Mouse (Mus musculus) forebrain, embryonic 16.5 days (tissue): Measurements from ENCODE around the gene Polm. TPM values are rescaled to one million over a fixed set of nuclear protein-coding genes. Genes with fewer than 3 reads are reported as not detected.

ENCODE experiments used
- ATAC-seq: fragments of 200-750 bp; cut with Nextera tagmentation; 2 replicates; pipeline ENCODE4 v1.8.0; 2017; ENCODE audit warnings: mild to moderate bottlenecking, moderate library complexity
- H3K27ac ChIP-seq: fragments of 300-500 bp; sonication (generic); 2 replicates; pipeline ENCODE4 v1.5.1; 2014; ENCODE audit warnings: low read length, control low read depth
- H3K27me3 ChIP-seq: fragments of 300-500 bp; sonication (generic); replicated peaks from 2 replicates; pipeline ENCODE4 v1.6.1; 2014; ENCODE audit warnings: low read length; ENCODE audit not compliant: control insufficient read depth, insufficient read depth
- H3K36me3 ChIP-seq: fragments of 300-500 bp; sonication (generic); 2 replicates; pipeline ENCODE4 v1.6.1; 2014; ENCODE audit not compliant: control insufficient read depth, insufficient read depth
- H3K4me1 ChIP-seq: fragments of 300-500 bp; sonication (generic); replicated peaks from 2 replicates; pipeline ENCODE4 v1.6.1; 2014; ENCODE audit warnings: low read length; ENCODE audit not compliant: control insufficient read depth, insufficient read depth
- H3K4me2 ChIP-seq: fragments of 300-500 bp; sonication (generic); 2 replicates; pipeline ENCODE4 v1.6.1; 2014; ENCODE audit warnings: mild to moderate bottlenecking, low read length, control low read depth
- H3K4me3 ChIP-seq: fragments of 300-500 bp; sonication (generic); replicated peaks from 2 replicates; pipeline ENCODE4 v1.5.1; 2014; ENCODE audit warnings: mild to moderate bottlenecking, low read length, control low read depth
- H3K9ac ChIP-seq: fragments of 300-500 bp; sonication (generic); replicated peaks from 2 replicates; pipeline ENCODE4 v1.6.1; 2014; ENCODE audit warnings: low read depth, low read length, control low read depth
- H3K9me3 ChIP-seq: fragments of 300-500 bp; sonication (generic); 2 replicates; pipeline ENCODE4 v1.6.1; 2016; ENCODE audit warnings: low read length; ENCODE audit not compliant: control insufficient read depth
- WGBS: fragments of 180-500 bp; shearing (Covaris S2); extraction: QIAGEN DNeasy Blood & Tissue Kit; methylation state at CpG from one replicate; pipeline ENCODE4 v1.1.7; 2014; 5-methylcytosine and 5-hydroxymethylcytosine counted together
- polyA plus RNA-seq: library from polyadenylated mRNA; unstranded; fragments of >200 nt; fragmentation: Nextera tagmentation; extraction: Ambion mirVana; gene quantifications from 2 replicates; pipeline ENCODE4 v1.2.1, GENCODE M21; 2015

The Polm gene
- 8.7 and 8.8 TPM in 2 replicates for polyA plus RNA-seq

- Histone ChIP-seq H3K27me3 (no peaks in the 10 kb centered on the region), H3K4me2 (peak within 1 kb of the TSS; percentile 72), H3K27ac (peak within 1 kb of the TSS; percentile 77), H3K9me3 (no peaks in the 10 kb centered on the region), H3K9ac (peak within 1 kb of the TSS; percentile 71), H3K4me3 (peak within 1 kb of the TSS; percentile 64), H3K4me1 (peaks cover 5% of the 10 kb centered on the region; the same call in 1 of the 2 replicates), H3K36me3 (no peaks in the 10 kb centered on the region)
- peak; percentile 95 for ATAC-seq
- WGBS: under 1% methylated on average over 63 of the region's 63 CpGs
Observed at GRCm38 (mm10) chr11:5837251-5838246, at the start of gene Polm. Gene Polm, minus strand, starts transcription at chr11:5838016.

GRCm38 (mm10) chr11:5887250-5887649 is 49.4 kb upstream of the Polm start:
- Histone ChIP-seq H3K36me3 (no peaks in the 10 kb centered on the region), H3K4me2 (no peak overlapping the region)

GRCm38 (mm10) chr11:5886187-5886586 is 48.4 kb upstream of the Polm start:
- peak; percentile 50 for ATAC-seq
- Histone ChIP-seq H3K9ac (no peak overlapping the region), H3K27me3 (no peaks in the 10 kb centered on the region), H3K4me2 (no peak overlapping the region), H3K9me3 (no peaks in the 10 kb centered on the region), H3K4me3 (no peak overlapping the region), H3K27ac (no peak overlapping the region), H3K4me1 (peaks cover 10% of the 10 kb centered on the region), H3K36me3 (no peaks in the 10 kb centered on the region)
- 19% methylated on average over 9 of the region's 9 CpGs for WGBS

More at GRCm38 (mm10) chr11:5887250-5887649, 49.4 kb upstream of the Polm start:
- WGBS: 11% methylated on average over 5 of the region's 5 CpGs
- Histone ChIP-seq H3K9me3 (no peaks in the 10 kb centered on the region), H3K27ac (no peak overlapping the region), H3K27me3 (no peaks in the 10 kb centered on the region), H3K4me1 (peaks cover 10% of the 10 kb centered on the region), H3K9ac (no peak overlapping the region), H3K4me3 (no peak overlapping the region)
- ATAC-seq: 0 out of 2 replicates have a peak, but pooled peaks have one; percentile 7

GRCm38 (mm10) chr11:5882518-5882917 is 44.7 kb upstream of the Polm start:
- Histone ChIP-seq H3K4me2 (no peak overlapping the region), H3K36me3 (no peaks in the 10 kb centered on the region), H3K27ac (no peak overlapping the region), H3K9ac (no peak overlapping the region), H3K27me3 (no peaks in the 10 kb centered on the region), H3K9me3 (no peaks in the 10 kb centered on the region), H3K4me1 (peaks cover 17% of the 10 kb centered on the region), H3K4me3 (no peak overlapping the region)
- ATAC-seq: no peak
- 80% methylated on average over 8 of the region's 8 CpGs for WGBS

- H3K4me1 ChIP-seq: peaks cover 22% of the 10 kb centered on the region
- H3K27ac ChIP-seq: no peak overlapping the region
- ATAC-seq: no peak
- H3K4me2 ChIP-seq: no peak overlapping the region
- no peaks in the 10 kb centered on the region for H3K27me3 ChIP-seq
- 54% methylated on average over 5 of the region's 5 CpGs for WGBS
- no peak overlapping the region for H3K9ac ChIP-seq
- no peak overlapping the region for H3K4me3 ChIP-seq
- no peaks in the 10 kb centered on the region for H3K9me3 ChIP-seq
- H3K36me3 ChIP-seq: no peaks in the 10 kb centered on the region
Observed at GRCm38 (mm10) chr11:5879905-5880304, 42.1 kb upstream of the Polm start.

GRCm38 (mm10) chr11:5878661-5879060 is 40.8 kb upstream of the Polm start:
- Histone ChIP-seq H3K27me3 (no peaks in the 10 kb centered on the region), H3K4me1 (peaks cover 22% of the 10 kb centered on the region), H3K4me2 (peak overlapping the region; percentile 79), H3K9me3 (no peaks in the 10 kb centered on the region), H3K27ac (peak overlapping the region; percentile 90), H3K4me3 (peak overlapping the region; percentile 78), H3K36me3 (peaks cover 2% of the 10 kb centered on the region; the same call in 1 of the 2 replicates), H3K9ac (peak overlapping the region; percentile 68)
- no peak for ATAC-seq
- 31% methylated on average over 8 of the region's 8 CpGs for WGBS

- ATAC-seq: peak; percentile 99
- peak within 1 kb of the TSS; percentile 90 for H3K27ac ChIP-seq
- peak within 1 kb of the TSS; percentile 79 for H3K4me2 ChIP-seq
- no peaks in the 10 kb centered on the region for H3K27me3 ChIP-seq
- WGBS: under 1% methylated on average over 52 of the region's 52 CpGs
- H3K9me3 ChIP-seq: no peaks in the 10 kb centered on the region
- H3K4me3 ChIP-seq: peak within 1 kb of the TSS; percentile 78
- H3K4me1 ChIP-seq: peaks cover 22% of the 10 kb centered on the region
- H3K36me3 ChIP-seq: peaks cover 5% of the 10 kb centered on the region; the same call in 1 of the 2 replicates
- H3K9ac ChIP-seq: peak within 1 kb of the TSS; percentile 68
Observed at GRCm38 (mm10) chr11:5877921-5878526, 40.2 kb upstream of the Polm start, which contains the start of gene Pold2. Gene Pold2, minus strand, starts transcription at chr11:5878292.

GRCm38 (mm10) chr11:5877421-5877820 is 39.6 kb upstream of the Polm start:
- peaks cover 8% of the 10 kb centered on the region for H3K36me3 ChIP-seq
- no peak overlapping the region for H3K27ac ChIP-seq
- H3K4me3 ChIP-seq: peak overlapping the region; percentile 78
- peaks cover 22% of the 10 kb centered on the region for H3K4me1 ChIP-seq
- H3K9ac ChIP-seq: peak overlapping the region; percentile 67
- no peak for ATAC-seq
- no peaks in the 10 kb centered on the region for H3K27me3 ChIP-seq
- no peaks in the 10 kb centered on the region for H3K9me3 ChIP-seq
- peak overlapping the region; percentile 79 for H3K4me2 ChIP-seq
- WGBS: 2% methylated on average over 5 of the region's 5 CpGs

- Histone ChIP-seq H3K4me1 (peaks cover 17% of the 10 kb centered on the region), H3K4me2 (no peak overlapping the region), H3K4me3 (no peak overlapping the region), H3K27me3 (no peaks in the 10 kb centered on the region), H3K36me3 (peaks cover 14% of the 10 kb centered on the region), H3K27ac (no peak overlapping the region), H3K9me3 (no peaks in the 10 kb centered on the region), H3K9ac (no peak overlapping the region)
- ATAC-seq: no peak
- 97% methylated on average over 9 of the region's 9 CpGs for WGBS
Observed at GRCm38 (mm10) chr11:5873192-5873591, 35.4 kb upstream of the Polm start.
